Mouse (Mus musculus) heart, embryonic 14.5 days (tissue): ENCODE results near the gene Tufm. TPM values are rescaled to one million over a fixed set of nuclear protein-coding genes. Genes with fewer than 3 reads are reported as not detected.

Source experiments
- ATAC-seq: fragments of 200-750 bp; cut with Nextera tagmentation; 2 replicates; pipeline ENCODE4 v1.8.0; 2017; ENCODE audit warnings: low read depth, moderate TSS enrichment; ENCODE audit not compliant: insufficient number of reproducible peaks, insufficient read depth, low FRiP score
- H3K27ac ChIP-seq, 2 experiments: fragments of 200-500 bp in 1 of 2; fragments of 300-500 bp in 1 of 2; sonication (generic) in 1 of 2; replicated peaks in 1 of 2; 2 replicates each; pipeline ENCODE4 v1.5.1; 2012 to 2014; ENCODE audit warnings: low read depth in 2 of 2, low read length in 2 of 2, control low read depth in 1 of 2, mild to moderate bottlenecking in 1 of 2, mixed read lengths in 1 of 2; ENCODE audit not compliant: control insufficient read depth in 1 of 2, insufficient read depth in 1 of 2
- H3K27me3 ChIP-seq: fragments of 300-500 bp; sonication (generic); 2 replicates; pipeline ENCODE4 v1.6.1; 2014; ENCODE audit warnings: mild to moderate bottlenecking, low read length, control low read depth; ENCODE audit not compliant: control insufficient read depth, insufficient read depth
- H3K36me3 ChIP-seq: fragments of 300-500 bp; sonication (generic); 2 replicates; pipeline ENCODE4 v1.6.1; 2014; ENCODE audit warnings: mild to moderate bottlenecking, control low read depth, low read length, mixed read lengths; ENCODE audit not compliant: control insufficient read depth, insufficient read depth
- H3K4me1 ChIP-seq, 2 experiments: fragments of 200-500 bp in 1 of 2; fragments of 300-500 bp in 1 of 2; sonication (generic) in 1 of 2; 2 replicates each; pipeline ENCODE4 v1.6.1; 2012 to 2014; ENCODE audit warnings: low read length in 2 of 2, control low read depth in 1 of 2, mixed read lengths in 1 of 2; ENCODE audit not compliant: control insufficient read depth in 2 of 2, insufficient read depth in 2 of 2
- H3K4me2 ChIP-seq: fragments of 300-500 bp; sonication (generic); 2 replicates; pipeline ENCODE4 v1.6.1; 2014; ENCODE audit warnings: mild to moderate bottlenecking, low read length
- H3K4me3 ChIP-seq, 2 experiments: fragments of 200-500 bp in 1 of 2; fragments of 300-500 bp in 1 of 2; sonication (generic) in 1 of 2; 2 replicates each; pipeline ENCODE4 v1.5.1; 2012 to 2014; ENCODE audit warnings: low read length in 2 of 2, mild to moderate bottlenecking in 2 of 2, control low read depth in 1 of 2, low read depth in 1 of 2, moderate library complexity in 1 of 2; ENCODE audit not compliant: control insufficient read depth in 1 of 2, insufficient read depth in 1 of 2
- H3K9ac ChIP-seq: fragments of 300-500 bp; sonication (generic); 2 replicates; pipeline ENCODE4 v1.6.1; 2014; ENCODE audit warnings: mild to moderate bottlenecking, low read length
- H3K9me3 ChIP-seq: fragments of 300-500 bp; sonication (generic); 2 replicates; pipeline ENCODE4 v1.6.1; 2016; ENCODE audit warnings: low read length, control low read depth; ENCODE audit not compliant: control insufficient read depth
- WGBS: fragments of 180-500 bp; shearing (Covaris S2); extraction: QIAGEN DNeasy Blood & Tissue Kit; methylation state at CpG from one replicate; pipeline ENCODE4 v1.1.7; 2014; 5-methylcytosine and 5-hydroxymethylcytosine counted together
- polyA plus RNA-seq: library from polyadenylated mRNA; unstranded; fragments of >200 nt; fragmentation: Nextera tagmentation; extraction: Ambion mirVana; gene quantifications from 2 replicates; pipeline ENCODE4 v1.2.1, GENCODE M21; 2014

The Tufm gene
- polyA plus RNA-seq, 1 experiment from 2014 or later: 188 TPM

GRCm38 (mm10) chr7:126502023-126502741 lies 15.0 kb downstream of the Tufm start:
- H3K4me3 ChIP-seq: peak overlapping the region; percentile 76 to 100
- peak overlapping the region; percentile 68 for H3K4me2 ChIP-seq
- peaks cover 41% of the 10 kb centered on the region for H3K36me3 ChIP-seq
- H3K4me1 ChIP-seq: peaks cover 2 to 14% of the 10 kb centered on the region in 2 experiments; a peak in 2 of 4 replicates
- WGBS: under 1% methylated on average over 48 of the region's 57 CpGs
- no peaks in the 10 kb centered on the region for H3K9me3 ChIP-seq
- H3K27ac ChIP-seq: peak overlapping the region; percentile 99 to 100
- peak overlapping the region; percentile 100 for H3K9ac ChIP-seq
- no peaks in the 10 kb centered on the region for H3K27me3 ChIP-seq
- peak; percentile 89 for ATAC-seq

GRCm38 (mm10) chr7:126502751-126503150 lies 15.6 kb downstream of the Tufm start:
- Histone ChIP-seq H3K4me1 (peaks cover 2 to 14% of the 10 kb centered on the region in 2 experiments; a peak in 2 of 4 replicates), H3K36me3 (peaks cover 35% of the 10 kb centered on the region), H3K9me3 (no peaks in the 10 kb centered on the region), H3K4me3 (peak overlapping the region; percentile 76 to 100), H3K9ac (peak overlapping the region; percentile 100), H3K4me2 (peak overlapping the region; percentile 68), H3K27ac (peak overlapping the region; percentile 99 to 100), H3K27me3 (no peaks in the 10 kb centered on the region)
- under 1% methylated on average over 40 of the region's 40 CpGs for WGBS
- ATAC-seq: no peak

GRCm38 (mm10) chr7:126503273-126503878 lies 16.2 kb downstream of the Tufm start, which contains the start of gene Atxn2l:
Atxn2l (minus strand) TSS chr7:126503437.
- WGBS: under 1% methylated on average over 63 of the region's 72 CpGs
- H3K27me3 ChIP-seq: no peaks in the 10 kb centered on the region
- peak within 1 kb of the TSS; percentile 99 to 100 for H3K27ac ChIP-seq
- peak within 1 kb of the TSS; percentile 100 for H3K9ac ChIP-seq
- H3K4me3 ChIP-seq: peak within 1 kb of the TSS; percentile 76 to 100
- H3K4me2 ChIP-seq: peak within 1 kb of the TSS; percentile 68
- peak; percentile 89 for ATAC-seq
- H3K9me3 ChIP-seq: no peaks in the 10 kb centered on the region
- H3K36me3 ChIP-seq: peaks cover 29% of the 10 kb centered on the region
- peaks cover 2 to 14% of the 10 kb centered on the region in 2 experiments; a peak in 2 of 4 replicates for H3K4me1 ChIP-seq

- Histone ChIP-seq H3K27ac (no peak overlapping the region), H3K36me3 (peaks cover 14% of the 10 kb centered on the region), H3K4me2 (no peak overlapping the region), H3K9ac (no peak overlapping the region), H3K9me3 (no peaks in the 10 kb centered on the region), H3K4me1 (peaks cover 2 to 14% of the 10 kb centered on the region in 2 experiments; a peak in 2 of 4 replicates), H3K4me3 (no peak overlapping the region), H3K27me3 (no peaks in the 10 kb centered on the region)
- ATAC-seq: no peak
- WGBS: 54% methylated on average over 2 of the region's 2 CpGs
Observed at GRCm38 (mm10) chr7:126504913-126505312, 17.8 kb downstream of the Tufm start.

GRCm38 (mm10) chr7:126507126-126507778 lies 20.1 kb downstream of the Tufm start:
- Histone ChIP-seq H3K9me3 (no peaks in the 10 kb centered on the region), H3K4me3 (no peak overlapping the region), H3K9ac (no peak overlapping the region), H3K4me2 (no peak overlapping the region), H3K36me3 (no peaks in the 10 kb centered on the region), H3K4me1 (peaks cover 0 to 7% of the 10 kb centered on the region in 2 experiments; a peak in 2 of 4 replicates), H3K27me3 (no peaks in the 10 kb centered on the region), H3K27ac (no peak overlapping the region)
- 69% methylated on average over 8 of the region's 8 CpGs for WGBS
- ATAC-seq: no peak

- Histone ChIP-seq H3K9me3 (no peaks in the 10 kb centered on the region), H3K4me2 (no peak overlapping the region), H3K9ac (no peak overlapping the region), H3K4me1 (no peaks in the 10 kb centered on the region), H3K27ac (no peak overlapping the region), H3K4me3 (no peak overlapping the region), H3K36me3 (no peaks in the 10 kb centered on the region), H3K27me3 (no peaks in the 10 kb centered on the region)
- 64% methylated on average over 3 of the region's 3 CpGs for WGBS
- no peak for ATAC-seq
Observed at GRCm38 (mm10) chr7:126511287-126511686, 24.1 kb downstream of the Tufm start.

- no peak overlapping the region for H3K4me3 ChIP-seq
- no peaks in the 10 kb centered on the region for H3K36me3 ChIP-seq
- no peak overlapping the region for H3K9ac ChIP-seq
- no peak overlapping the region for H3K27ac ChIP-seq
- WGBS: 84% methylated on average over 5 of the region's 5 CpGs
- ATAC-seq: no peak
- H3K9me3 ChIP-seq: no peaks in the 10 kb centered on the region
- H3K4me2 ChIP-seq: no peak overlapping the region
- no peaks in the 10 kb centered on the region for H3K27me3 ChIP-seq
- H3K4me1 ChIP-seq: no peaks in the 10 kb centered on the region
Observed at GRCm38 (mm10) chr7:126518261-126518941, 31.2 kb downstream of the Tufm start.
